Mouse (Mus musculus): ENCODE data around the gene Clns1a. TPM values are rescaled to one million over a fixed set of nuclear protein-coding genes. Genes with fewer than 3 reads are reported as not detected.

The Clns1a gene
- polyA plus RNA-seq, 1 experiment from 2014 or later, result 251 TPM

GRCm38 (mm10) chr7:97749207-97750190, 53.1 kb downstream of the Clns1a start:
- 24% methylated on average over 19 of the region's 19 CpGs for WGBS
- H3K27ac ChIP-seq, result peak overlapping the region; percentile 81
- H3K4me1 ChIP-seq (replicated peaks), result peaks cover 25% of the 10 kb centered on the region
- H3K4me3 ChIP-seq, result peak overlapping the region; percentile 16
- DNase-seq (ENCODE audit: low spot score), result no peak
- H3K27me3 ChIP-seq (ENCODE audit: insufficient read depth, poor library complexity, severe bottlenecking), result no peaks in the 10 kb centered on the region
- H3K36me3 ChIP-seq, result no peaks in the 10 kb centered on the region
- H3K9me3 ChIP-seq, result no peaks in the 10 kb centered on the region

- WGBS, result 40% methylated on average over 18 of the region's 18 CpGs
- Histone ChIP-seq H3K4me3 (peak overlapping the region; percentile 35), H3K36me3 (no peaks in the 10 kb centered on the region), H3K9me3 (no peaks in the 10 kb centered on the region), H3K4me1 (replicated peaks) (peaks cover 16% of the 10 kb centered on the region), H3K27me3 (ENCODE audit: insufficient read depth, poor library complexity, severe bottlenecking) (no peaks in the 10 kb centered on the region), H3K27ac (peak overlapping the region; percentile 86)
- DNase-seq (ENCODE audit: low spot score), result peak; percentile 56
Measured at GRCm38 (mm10) chr7:97756967-97757881, 60.8 kb downstream of the Clns1a start.

- Histone ChIP-seq H3K9me3 (no peaks in the 10 kb centered on the region), H3K36me3 (no peaks in the 10 kb centered on the region), H3K27ac (no peak overlapping the region), H3K4me3 (no peak overlapping the region), H3K27me3 (ENCODE audit: insufficient read depth, poor library complexity, severe bottlenecking) (no peaks in the 10 kb centered on the region), H3K4me1 (replicated peaks) (no peaks in the 10 kb centered on the region)
- WGBS, result 86% methylated on average over 11 of the region's 11 CpGs
- no peak for DNase-seq (ENCODE audit: low spot score)
Measured at GRCm38 (mm10) chr7:97764591-97764990, 68.2 kb downstream of the Clns1a start.

- 90% methylated on average over 21 of the region's 21 CpGs for WGBS
- DNase-seq (ENCODE audit: low spot score), result no peak
- H3K27me3 ChIP-seq (ENCODE audit: insufficient read depth, poor library complexity, severe bottlenecking), result no peaks in the 10 kb centered on the region
- H3K4me1 ChIP-seq (replicated peaks), result no peaks in the 10 kb centered on the region
- no peak overlapping the region for H3K4me3 ChIP-seq
- no peak overlapping the region for H3K27ac ChIP-seq
- no peaks in the 10 kb centered on the region for H3K36me3 ChIP-seq
- H3K9me3 ChIP-seq, result no peaks in the 10 kb centered on the region
Measured at GRCm38 (mm10) chr7:97765181-97765962, 68.9 kb downstream of the Clns1a start.

- H3K4me1 ChIP-seq (replicated peaks), result no peaks in the 10 kb centered on the region
- H3K36me3 ChIP-seq, result no peaks in the 10 kb centered on the region
- no peak overlapping the region for H3K27ac ChIP-seq
- H3K27me3 ChIP-seq (ENCODE audit: insufficient read depth, poor library complexity, severe bottlenecking), result no peaks in the 10 kb centered on the region
- 85% methylated on average over 5 of the region's 5 CpGs for WGBS
- no peak for DNase-seq (ENCODE audit: low spot score)
- no peaks in the 10 kb centered on the region for H3K9me3 ChIP-seq
- no peak overlapping the region for H3K4me3 ChIP-seq
Measured at GRCm38 (mm10) chr7:97765963-97766347, 69.5 kb downstream of the Clns1a start.

GRCm38 (mm10) chr7:97766406-97767166, 70.2 kb downstream of the Clns1a start:
- no peaks in the 10 kb centered on the region for H3K27me3 ChIP-seq (ENCODE audit: insufficient read depth, poor library complexity, severe bottlenecking)
- H3K4me3 ChIP-seq, result no peak overlapping the region
- H3K4me1 ChIP-seq (replicated peaks), result no peaks in the 10 kb centered on the region
- H3K36me3 ChIP-seq, result no peaks in the 10 kb centered on the region
- no peaks in the 10 kb centered on the region for H3K9me3 ChIP-seq
- DNase-seq (ENCODE audit: low spot score), result no peak
- WGBS, result 84% methylated on average over 9 of the region's 9 CpGs
- no peak overlapping the region for H3K27ac ChIP-seq

- WGBS, result 85% methylated on average over 8 of the region's 8 CpGs
Measured at GRCm38 (mm10) chr7:97767841-97768240, 71.4 kb downstream of the Clns1a start.

GRCm38 (mm10) chr7:97769020-97769419, 72.6 kb downstream of the Clns1a start:
- WGBS, result 83% methylated on average over 4 of the region's 4 CpGs
- H3K4me1 ChIP-seq (replicated peaks), result no peaks in the 10 kb centered on the region
- no peak for DNase-seq (ENCODE audit: low spot score)
- no peak overlapping the region for H3K4me3 ChIP-seq
- H3K36me3 ChIP-seq, result no peaks in the 10 kb centered on the region
- H3K27me3 ChIP-seq (ENCODE audit: insufficient read depth, poor library complexity, severe bottlenecking), result no peaks in the 10 kb centered on the region
- no peak overlapping the region for H3K27ac ChIP-seq
- H3K9me3 ChIP-seq, result no peaks in the 10 kb centered on the region

More at GRCm38 (mm10) chr7:97767841-97768240, 71.4 kb downstream of the Clns1a start:
- Histone ChIP-seq H3K4me1 (replicated peaks) (no peaks in the 10 kb centered on the region), H3K4me3 (no peak overlapping the region), H3K9me3 (no peaks in the 10 kb centered on the region), H3K36me3 (no peaks in the 10 kb centered on the region), H3K27me3 (ENCODE audit: insufficient read depth, poor library complexity, severe bottlenecking) (no peaks in the 10 kb centered on the region), H3K27ac (no peak overlapping the region)
- DNase-seq (ENCODE audit: low spot score), result no peak

Other genes with a start within 250 kb of the Clns1a start
- 0.20 and 0.37 TPM in 2 replicates for gene Kctd14, start 245.3 kb upstream of the Clns1a start, polyA plus RNA-seq (2016; fragmentation: Nextera tagmentation; extraction: Ambion mirVana)
- 61.0 and 63.7 TPM in 2 replicates for gene Ints4, start 215.7 kb upstream of the Clns1a start, polyA plus RNA-seq (2016; fragmentation: Nextera tagmentation; extraction: Ambion mirVana)
- 35.9 and 41.7 TPM in 2 replicates for gene Aamdc, start 117.1 kb upstream of the Clns1a start, polyA plus RNA-seq (2016; fragmentation: Nextera tagmentation; extraction: Ambion mirVana)
- gene Rsf1, start 116.7 kb upstream of the Clns1a start, polyA plus RNA-seq (2016; fragmentation: Nextera tagmentation; extraction: Ambion mirVana), result 18.7 and 21.1 TPM in 2 replicates
- gene Aqp11, start 41.7 kb downstream of the Clns1a start, polyA plus RNA-seq (2016; fragmentation: Nextera tagmentation; extraction: Ambion mirVana), result 5.2 and 5.3 TPM in 2 replicates
- gene Pak1, start 91.9 kb downstream of the Clns1a start, polyA plus RNA-seq (2016; fragmentation: Nextera tagmentation; extraction: Ambion mirVana), result 58.8 and 90.7 TPM in 2 replicates
- not detected in 2 replicates for gene Gdpd4, start 223.3 kb downstream of the Clns1a start, polyA plus RNA-seq (2016; fragmentation: Nextera tagmentation; extraction: Ambion mirVana)

All from hindbrain, embryonic 10.5 days (tissue).